Mouse (Mus musculus): Measurements from ENCODE around the gene Vmn2r108.
"Not testable (repeated sequence)": the region's sequence is repeated elsewhere in the genome, so short reads cannot be mapped to it uniquely, and the experiment has no call there.

Gene Vmn2r108

GRCm38 (mm10) chr17:20481231-20481630 lies at the start of gene Vmn2r108:
Vmn2r108 (minus strand) TSS chr17:20481331.
- no peak for DNase-seq

DNA sequence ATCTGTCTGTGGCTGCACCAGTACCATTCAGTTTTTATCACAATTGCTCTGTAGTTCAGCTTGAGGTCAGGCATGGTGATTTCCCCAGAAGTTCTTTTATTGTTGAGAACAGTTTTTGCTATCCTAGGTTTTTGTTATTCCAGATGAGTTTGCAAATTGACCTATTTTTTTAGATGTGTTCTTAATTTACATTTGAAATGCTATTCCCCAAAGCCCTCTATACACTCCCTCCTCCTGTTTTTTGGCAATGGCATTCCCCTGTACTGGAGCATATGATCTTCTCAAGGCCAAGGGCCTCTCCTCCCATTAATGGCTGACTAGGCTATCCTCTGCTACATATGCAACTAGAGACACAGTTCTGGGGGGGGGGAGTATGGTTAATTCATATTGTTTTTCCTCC lies 27.1 kb upstream of the Vmn2r108 start:
- not testable (repeated sequence) for DNase-seq

- no peak for DNase-seq
Observed at GRCm38 (mm10) chr17:20497858-20498257, 16.7 kb upstream of the Vmn2r108 start, which contains the start of gene Vmn1r225. Vmn1r225 (plus strand) TSS chr17:20498158.

GRCm38 (mm10) chr17:20473311-20473710 lies 7.8 kb downstream of the Vmn2r108 start:
- DNase-seq: no peak

- no peak for DNase-seq
Observed at GRCm38 (mm10) chr17:20439263-20439662, 41.9 kb downstream of the Vmn2r108 start.

DNA sequence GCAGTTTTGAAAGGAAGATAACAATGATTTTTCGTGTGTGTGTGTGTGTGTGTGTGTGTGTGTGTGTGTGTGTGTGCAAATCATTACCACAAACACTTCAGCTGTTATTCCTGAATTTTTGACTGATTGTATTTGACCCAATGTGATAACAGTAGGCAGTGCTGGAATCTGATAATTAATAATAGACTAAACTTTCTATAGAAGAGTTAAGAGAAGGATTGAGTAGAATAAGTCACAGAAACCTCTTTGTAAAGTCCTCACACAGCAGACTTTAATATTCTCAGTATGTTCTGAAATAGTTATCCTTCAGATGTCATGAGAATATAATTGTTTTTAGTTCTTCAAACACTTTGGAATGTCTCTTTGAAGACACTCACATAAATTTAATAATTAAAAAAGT lies 67.3 kb downstream of the Vmn2r108 start, which contains the start of gene Vmn1r224:
Gene Vmn1r224, plus strand, starts transcription at position 301 of the 400 bp plus-strand sequence.
- no peak for DNase-seq
